Mouse (Mus musculus) forebrain, embryonic 16.5 days (tissue): ENCODE measurements around the gene Selenoh. TPM values are rescaled to one million over a fixed set of nuclear protein-coding genes. Genes with fewer than 3 reads are reported as not detected.

Experiments
- ATAC-seq: fragments of 200-750 bp; cut with Nextera tagmentation; 2 replicates; pipeline ENCODE4 v1.8.0; 2017; ENCODE audit warnings: mild to moderate bottlenecking, moderate library complexity
- H3K27ac ChIP-seq: fragments of 300-500 bp; sonication (generic); 2 replicates; pipeline ENCODE4 v1.5.1; 2014; ENCODE audit warnings: low read length, control low read depth
- H3K27me3 ChIP-seq: fragments of 300-500 bp; sonication (generic); replicated peaks from 2 replicates; pipeline ENCODE4 v1.6.1; 2014; ENCODE audit warnings: low read length; ENCODE audit not compliant: control insufficient read depth, insufficient read depth
- H3K36me3 ChIP-seq: fragments of 300-500 bp; sonication (generic); 2 replicates; pipeline ENCODE4 v1.6.1; 2014; ENCODE audit not compliant: control insufficient read depth, insufficient read depth
- H3K4me1 ChIP-seq: fragments of 300-500 bp; sonication (generic); replicated peaks from 2 replicates; pipeline ENCODE4 v1.6.1; 2014; ENCODE audit warnings: low read length; ENCODE audit not compliant: control insufficient read depth, insufficient read depth
- H3K4me2 ChIP-seq: fragments of 300-500 bp; sonication (generic); 2 replicates; pipeline ENCODE4 v1.6.1; 2014; ENCODE audit warnings: mild to moderate bottlenecking, low read length, control low read depth
- H3K4me3 ChIP-seq: fragments of 300-500 bp; sonication (generic); replicated peaks from 2 replicates; pipeline ENCODE4 v1.5.1; 2014; ENCODE audit warnings: mild to moderate bottlenecking, low read length, control low read depth
- H3K9ac ChIP-seq: fragments of 300-500 bp; sonication (generic); replicated peaks from 2 replicates; pipeline ENCODE4 v1.6.1; 2014; ENCODE audit warnings: low read depth, low read length, control low read depth
- H3K9me3 ChIP-seq: fragments of 300-500 bp; sonication (generic); 2 replicates; pipeline ENCODE4 v1.6.1; 2016; ENCODE audit warnings: low read length; ENCODE audit not compliant: control insufficient read depth
- WGBS: fragments of 180-500 bp; shearing (Covaris S2); extraction: QIAGEN DNeasy Blood & Tissue Kit; methylation state at CpG from one replicate; pipeline ENCODE4 v1.1.7; 2014; 5-methylcytosine and 5-hydroxymethylcytosine counted together
- polyA plus RNA-seq: library from polyadenylated mRNA; unstranded; fragments of >200 nt; fragmentation: Nextera tagmentation; extraction: Ambion mirVana; gene quantifications from 2 replicates; pipeline ENCODE4 v1.2.1, GENCODE M21; 2015

Gene Selenoh
- polyA plus RNA-seq, 1 experiment from 2014 or later: 225 TPM

DNA sequence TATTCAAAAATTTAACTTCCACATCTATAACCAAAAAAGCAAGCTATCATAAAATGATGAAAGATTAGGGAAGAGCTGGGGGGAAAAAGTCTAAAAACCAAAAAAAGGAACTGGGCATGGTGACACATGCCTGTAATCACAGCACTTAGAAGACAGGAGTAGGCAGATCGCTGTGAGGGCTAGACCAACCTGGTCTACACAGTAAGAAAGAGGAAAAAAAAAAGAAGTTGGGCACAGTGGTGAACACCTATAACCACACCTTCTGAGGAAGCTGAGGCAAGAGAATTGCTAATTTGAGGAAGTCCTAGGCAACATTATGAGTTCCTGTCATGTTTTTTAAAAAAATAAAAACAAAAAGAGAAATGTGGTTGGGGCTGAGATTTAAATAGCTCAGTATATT, 14.7 kb downstream of the Selenoh start:
- H3K4me2 ChIP-seq: no peak overlapping the region
- no peaks in the 10 kb centered on the region for H3K36me3 ChIP-seq
- no peaks in the 10 kb centered on the region for H3K9me3 ChIP-seq
- H3K4me3 ChIP-seq: no peak overlapping the region
- no peaks in the 10 kb centered on the region for H3K27me3 ChIP-seq
- no peak overlapping the region for H3K27ac ChIP-seq
- no peak overlapping the region for H3K9ac ChIP-seq
- 81% methylated on average over 1 of the region's 1 CpGs for WGBS
- ATAC-seq: no peak
- H3K4me1 ChIP-seq: peaks cover 2% of the 10 kb centered on the region; the same call in 1 of the 2 replicates

- Histone ChIP-seq H3K9ac (no peak overlapping the region), H3K4me2 (no peak overlapping the region), H3K36me3 (no peaks in the 10 kb centered on the region), H3K4me1 (peaks cover 2% of the 10 kb centered on the region; the same call in 1 of the 2 replicates), H3K27ac (no peak overlapping the region), H3K4me3 (no peak overlapping the region), H3K9me3 (no peaks in the 10 kb centered on the region), H3K27me3 (no peaks in the 10 kb centered on the region)
- ATAC-seq: no peak
Measured at GRCm38 (mm10) chr2:84653354-84653753, 17.2 kb downstream of the Selenoh start.

- Histone ChIP-seq H3K27me3 (no peaks in the 10 kb centered on the region), H3K4me3 (peak within 1 kb of the TSS; percentile 76), H3K9ac (peak within 1 kb of the TSS; percentile 75), H3K36me3 (no peaks in the 10 kb centered on the region), H3K9me3 (no peaks in the 10 kb centered on the region), H3K4me1 (peaks cover 11% of the 10 kb centered on the region), H3K27ac (peak within 1 kb of the TSS; percentile 96), H3K4me2 (peak within 1 kb of the TSS; percentile 77)
- WGBS: 0% methylated on average over 15 of the region's 15 CpGs
- peak; percentile 100 for ATAC-seq
Measured at GRCm38 (mm10) chr2:84650464-84651195, 19.9 kb downstream of the Selenoh start, which contains the start of gene Ctnnd1. Ctnnd1 (minus strand) TSS chr2:84650765.

DNA sequence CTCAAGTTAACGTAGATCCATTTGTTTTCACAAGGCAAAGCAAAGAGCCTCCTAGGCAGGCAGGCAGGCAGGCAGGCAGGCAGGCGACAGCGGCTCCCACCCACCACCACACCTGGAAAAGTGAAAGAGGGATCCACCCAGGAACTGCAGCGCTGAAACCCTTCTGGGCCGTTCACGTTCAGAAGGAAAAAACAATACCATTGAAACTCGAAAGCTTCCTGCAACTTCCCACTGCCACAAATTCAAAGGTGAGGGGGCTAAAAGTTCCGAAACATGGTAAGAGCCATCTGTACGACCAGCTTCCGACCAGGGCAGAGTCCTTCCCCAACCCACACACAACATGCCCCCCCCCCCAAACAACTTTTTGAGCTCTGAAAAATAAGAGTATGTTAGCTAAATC, 20.9 kb downstream of the Selenoh start:
- Histone ChIP-seq H3K4me3 (peak overlapping the region; percentile 76), H3K4me1 (peaks cover 11% of the 10 kb centered on the region), H3K27me3 (no peaks in the 10 kb centered on the region), H3K4me2 (peak overlapping the region; percentile 61), H3K9me3 (no peaks in the 10 kb centered on the region), H3K9ac (peak overlapping the region; percentile 75), H3K27ac (no peak overlapping the region), H3K36me3 (no peaks in the 10 kb centered on the region)
- 0% methylated on average over 10 of the region's 10 CpGs for WGBS
- ATAC-seq: no peak

DNA sequence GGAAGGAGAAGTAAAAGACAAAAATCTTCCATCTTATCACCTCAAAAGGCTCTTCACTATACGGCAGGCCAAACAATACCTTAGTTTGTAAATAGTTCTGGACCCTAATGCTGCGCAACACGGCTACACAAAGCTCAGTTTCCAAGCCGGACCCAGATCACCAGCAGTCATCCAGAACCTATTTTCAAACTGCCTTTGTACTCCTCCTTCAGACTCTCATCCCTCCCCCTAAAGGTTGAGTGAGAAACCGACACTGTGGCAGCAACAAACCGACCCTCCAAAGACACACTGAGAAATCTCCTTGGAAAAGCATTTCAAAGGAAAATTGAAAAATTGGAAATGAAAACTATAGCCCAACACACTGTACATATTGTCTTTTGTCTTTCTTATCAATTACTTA, 22.2 kb downstream of the Selenoh start:
- H3K9ac ChIP-seq: peak overlapping the region; percentile 61
- 18% methylated on average over 6 of the region's 6 CpGs for WGBS
- no peaks in the 10 kb centered on the region for H3K27me3 ChIP-seq
- H3K4me1 ChIP-seq: peaks cover 11% of the 10 kb centered on the region
- no peaks in the 10 kb centered on the region for H3K9me3 ChIP-seq
- H3K36me3 ChIP-seq: no peaks in the 10 kb centered on the region
- peak overlapping the region; percentile 52 for H3K4me2 ChIP-seq
- peak overlapping the region; percentile 43 for H3K27ac ChIP-seq
- peak overlapping the region; percentile 50 for H3K4me3 ChIP-seq
- no peak for ATAC-seq

DNA sequence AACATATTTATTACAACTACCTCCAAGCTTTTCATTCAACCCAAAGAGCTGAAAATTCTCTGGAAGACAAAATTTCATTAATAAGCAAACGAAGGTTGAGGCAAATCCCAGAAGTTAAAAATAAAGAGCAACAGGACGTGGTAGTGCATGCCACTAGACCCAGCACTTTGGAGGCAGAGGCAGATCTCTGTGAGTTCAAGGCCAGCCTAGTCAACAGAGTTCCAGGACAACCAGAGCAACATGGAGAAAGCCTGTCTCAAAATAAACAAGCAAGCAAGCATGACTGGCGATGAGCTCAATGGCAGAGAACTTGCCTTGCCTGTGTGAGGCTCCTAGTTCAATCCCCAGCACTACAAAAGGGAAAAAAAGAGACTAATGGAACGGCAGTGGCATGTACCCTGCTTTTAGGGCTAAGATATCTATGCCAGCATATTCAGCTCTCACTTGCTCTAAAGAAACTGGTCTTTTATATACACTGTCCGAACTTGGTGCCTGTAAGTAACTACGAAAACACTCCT, 23.5 kb downstream of the Selenoh start:
- no peak for ATAC-seq
- WGBS: 91% methylated on average over 6 of the region's 6 CpGs
- Histone ChIP-seq H3K9ac (no peak overlapping the region), H3K4me2 (peak overlapping the region; percentile 52), H3K36me3 (no peaks in the 10 kb centered on the region), H3K4me3 (peak overlapping the region; percentile 50), H3K9me3 (no peaks in the 10 kb centered on the region), H3K27ac (no peak overlapping the region), H3K4me1 (peaks cover 11% of the 10 kb centered on the region), H3K27me3 (no peaks in the 10 kb centered on the region)

DNA sequence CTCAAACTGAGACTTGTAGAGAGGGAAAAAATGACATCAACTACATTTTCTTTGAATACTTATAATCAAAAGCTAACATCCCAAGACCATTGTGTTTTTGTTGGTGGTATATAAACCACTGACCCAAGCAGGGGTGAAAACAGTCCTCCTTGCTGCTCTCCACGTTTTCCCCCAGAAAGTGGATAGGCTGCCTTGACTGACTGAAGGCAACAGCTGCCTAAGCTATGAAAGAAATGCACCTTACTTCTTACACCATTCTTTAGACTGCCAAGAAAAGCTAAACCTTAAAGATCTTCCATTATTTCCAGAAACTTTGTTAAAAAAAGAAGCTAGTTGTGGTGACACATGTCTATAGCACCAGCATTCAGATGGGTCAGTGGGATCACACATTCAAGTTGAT, 24.4 kb downstream of the Selenoh start:
- WGBS: 100% methylated on average over 1 of the region's 1 CpGs
- Histone ChIP-seq H3K4me1 (peaks cover 9% of the 10 kb centered on the region), H3K9ac (no peak overlapping the region), H3K27ac (no peak overlapping the region), H3K4me3 (no peak overlapping the region), H3K9me3 (no peaks in the 10 kb centered on the region), H3K4me2 (no peak overlapping the region), H3K36me3 (no peaks in the 10 kb centered on the region), H3K27me3 (no peaks in the 10 kb centered on the region)
- ATAC-seq: no peak

- Histone ChIP-seq H3K36me3 (no peaks in the 10 kb centered on the region), H3K27me3 (no peaks in the 10 kb centered on the region), H3K9me3 (no peaks in the 10 kb centered on the region), H3K4me3 (no peak overlapping the region), H3K4me1 (peaks cover 26% of the 10 kb centered on the region), H3K27ac (no peak overlapping the region), H3K4me2 (no peak overlapping the region), H3K9ac (no peak overlapping the region)
- ATAC-seq: no peak
Measured at GRCm38 (mm10) chr2:84640833-84641232, 29.7 kb downstream of the Selenoh start.

GRCm38 (mm10) chr2:84638428-84639220, 31.9 kb downstream of the Selenoh start:
- no peaks in the 10 kb centered on the region for H3K36me3 ChIP-seq
- 66% methylated on average over 5 of the region's 5 CpGs for WGBS
- H3K4me1 ChIP-seq: peaks cover 40% of the 10 kb centered on the region
- no peak overlapping the region for H3K4me3 ChIP-seq
- H3K9me3 ChIP-seq: no peaks in the 10 kb centered on the region
- no peaks in the 10 kb centered on the region for H3K27me3 ChIP-seq
- no peak overlapping the region for H3K9ac ChIP-seq
- 0 out of 2 replicates have a peak overlapping the region, but pooled peaks have one; percentile 10 for H3K27ac ChIP-seq
- ATAC-seq: no peak
- no peak overlapping the region for H3K4me2 ChIP-seq
